Mouse (Mus musculus) MEL-GATA-1-ER (cell line): ENCODE data around the gene 6430548M08Rik.

Source experiments
- DNase-seq: peaks from one replicate; pipeline ENCODE4 v3.0.0-alpha.2; 2012; ENCODE audit warnings: low read depth; ENCODE audit errors: extremely low read depth

The 6430548M08Rik gene

GRCm38 (mm10) chr8:120181274-120181673 is 67.3 kb downstream of the 6430548M08Rik start:
- DNase-seq = no peak

GRCm38 (mm10) chr8:120181861-120182414 is 68.0 kb downstream of the 6430548M08Rik start:
- DNase-seq = no peak

DNA sequence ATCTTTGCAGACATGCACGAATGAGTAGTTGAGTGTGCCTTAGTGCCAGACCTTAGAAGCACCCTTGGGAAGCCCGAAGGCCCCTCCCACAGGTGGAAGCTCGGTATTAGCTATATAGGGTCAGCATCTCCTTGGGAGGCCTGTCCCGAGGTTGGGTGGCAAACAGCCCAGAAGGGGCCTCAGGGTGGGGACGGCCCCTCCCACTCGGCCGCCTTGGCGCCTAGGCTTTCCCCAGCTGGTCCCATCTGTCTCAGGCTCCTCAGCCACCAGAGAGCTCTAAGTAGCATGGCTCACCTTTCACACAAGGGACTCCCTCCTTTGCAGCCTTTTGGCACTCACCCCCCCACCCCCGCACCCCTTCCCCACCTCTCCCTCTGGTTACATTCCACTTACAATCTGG is 70.4 kb downstream of the 6430548M08Rik start:
- DNase-seq = no peak

DNA sequence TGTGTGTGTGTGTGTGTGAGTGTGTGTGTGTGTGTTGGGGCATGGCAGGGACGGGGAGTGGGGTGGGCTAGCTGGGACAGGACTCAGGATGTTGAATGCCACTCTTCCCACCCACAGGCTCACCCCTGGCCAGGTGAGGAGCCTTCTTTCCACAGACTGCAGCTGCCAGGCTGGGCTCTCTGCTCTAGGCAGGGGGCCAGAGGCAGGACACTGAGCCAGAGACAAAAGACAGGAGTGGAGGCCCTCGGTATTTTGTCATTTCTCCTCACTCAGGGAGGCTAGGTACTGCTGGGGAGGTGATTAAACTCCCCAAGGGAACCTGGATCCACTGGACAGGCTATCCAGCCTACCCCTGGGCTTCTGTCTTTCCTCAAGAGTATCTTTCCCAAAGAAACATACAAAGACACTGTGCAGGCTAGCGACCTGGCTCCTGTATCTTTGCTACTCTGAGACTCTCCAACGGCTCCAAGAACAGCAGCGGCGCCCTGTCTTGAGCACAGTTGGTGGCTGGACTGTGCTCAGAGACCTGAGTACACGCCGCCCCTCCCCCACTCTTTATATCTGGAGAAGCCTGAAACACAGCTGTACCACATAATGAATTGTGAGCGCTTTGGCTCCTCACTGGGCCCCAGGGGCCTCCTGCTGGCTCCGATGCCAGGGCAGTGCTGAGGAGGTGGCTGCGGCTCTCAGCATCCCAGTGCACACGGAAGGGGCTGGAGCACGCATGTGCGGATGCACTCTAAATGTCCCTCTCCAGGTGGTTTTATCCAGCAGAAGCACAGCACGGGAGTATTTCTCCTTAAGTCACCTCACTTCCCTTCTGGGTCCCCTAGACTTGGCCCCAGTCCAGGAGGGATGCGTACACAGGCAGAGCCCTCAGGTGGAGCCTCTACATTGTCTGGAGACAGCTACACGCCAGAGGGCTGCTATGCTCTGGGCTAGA is 71.2 kb downstream of the 6430548M08Rik start:
- no peak for DNase-seq

DNA sequence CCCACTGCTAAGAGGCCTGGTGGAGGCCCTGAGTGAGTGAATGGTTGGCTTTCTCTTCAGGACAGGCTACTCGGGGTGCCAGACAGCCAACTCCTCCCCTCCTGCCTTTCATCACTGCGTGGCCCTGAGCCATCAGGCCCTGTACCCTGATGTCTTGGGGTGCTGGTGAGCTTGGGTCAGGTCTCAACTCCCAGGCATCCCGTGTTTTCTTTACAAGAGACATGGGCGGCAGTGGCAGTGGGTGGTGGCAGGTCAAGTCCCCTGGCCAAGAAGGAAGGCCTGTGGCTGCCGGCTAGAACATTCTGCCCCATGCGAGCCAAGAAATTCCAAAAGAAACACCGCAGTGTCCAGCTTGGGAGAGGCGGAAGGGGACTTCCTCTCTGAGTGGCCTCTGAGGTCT is 72.5 kb downstream of the 6430548M08Rik start:
- no peak for DNase-seq

DNA sequence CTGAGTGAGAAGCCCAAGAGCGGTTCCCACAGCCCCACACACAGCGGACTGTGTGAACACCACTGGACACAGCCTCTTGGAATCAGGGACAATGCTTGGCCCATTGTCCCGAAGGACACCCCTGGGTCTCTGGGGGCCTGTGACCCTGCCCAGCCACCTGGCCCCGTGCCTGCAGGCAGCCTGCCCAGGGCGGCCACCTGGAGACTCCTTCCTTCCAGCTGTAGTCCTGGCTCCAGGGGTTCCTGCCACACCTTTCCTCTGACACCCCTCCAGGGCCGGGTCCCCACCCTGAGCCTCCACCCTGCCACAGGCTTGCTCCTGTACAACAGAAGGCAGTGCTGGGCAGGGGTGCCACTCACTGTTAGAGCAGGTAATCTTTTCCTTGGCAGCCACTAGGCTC is 74.6 kb downstream of the 6430548M08Rik start:
- no peak for DNase-seq

DNA sequence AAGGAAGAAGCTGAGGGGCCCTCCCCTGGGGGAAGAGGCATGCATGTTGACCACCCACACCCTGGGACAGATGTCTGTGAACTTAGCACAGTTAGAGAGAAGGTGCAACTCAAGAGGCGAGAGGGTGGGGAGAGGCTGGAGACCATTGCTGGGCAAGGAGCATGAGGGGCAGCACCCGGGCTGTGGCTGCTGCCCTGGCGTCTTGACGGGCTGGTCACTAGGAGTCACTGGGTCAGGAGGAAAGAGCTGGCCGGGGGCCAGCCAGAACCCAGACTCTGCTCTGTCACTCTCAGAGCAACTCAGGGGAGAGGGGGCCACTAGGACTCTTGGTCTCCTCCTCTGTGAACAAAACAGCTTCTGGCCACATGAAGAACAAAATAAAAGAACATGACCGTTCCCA is 75.5 kb downstream of the 6430548M08Rik start:
- DNase-seq = no peak

- no peak for DNase-seq
Observed at GRCm38 (mm10) chr8:120190107-120190809, 76.3 kb downstream of the 6430548M08Rik start.

GRCm38 (mm10) chr8:120190810-120191413 is 77.0 kb downstream of the 6430548M08Rik start:
- DNase-seq = no peak

DNA sequence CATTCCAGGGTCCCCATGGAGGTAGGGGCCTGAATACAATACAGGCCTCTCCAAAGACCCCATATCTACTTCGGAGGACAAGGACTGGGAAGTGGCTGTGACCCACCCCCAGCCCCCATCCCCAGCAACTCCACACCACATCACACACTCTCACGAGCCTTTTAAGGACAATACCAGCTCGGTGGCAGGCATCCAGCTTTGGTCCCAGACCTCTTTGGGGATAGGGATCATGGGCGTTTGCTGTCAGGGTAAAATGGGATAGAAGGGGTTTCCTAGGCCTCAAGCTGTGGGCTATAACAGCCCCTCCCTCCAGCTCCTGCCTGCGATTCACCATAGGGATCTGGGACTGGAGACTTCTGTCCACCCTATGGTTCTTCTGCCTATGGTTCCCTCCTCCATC is 77.7 kb downstream of the 6430548M08Rik start:
- DNase-seq = no peak

DNA sequence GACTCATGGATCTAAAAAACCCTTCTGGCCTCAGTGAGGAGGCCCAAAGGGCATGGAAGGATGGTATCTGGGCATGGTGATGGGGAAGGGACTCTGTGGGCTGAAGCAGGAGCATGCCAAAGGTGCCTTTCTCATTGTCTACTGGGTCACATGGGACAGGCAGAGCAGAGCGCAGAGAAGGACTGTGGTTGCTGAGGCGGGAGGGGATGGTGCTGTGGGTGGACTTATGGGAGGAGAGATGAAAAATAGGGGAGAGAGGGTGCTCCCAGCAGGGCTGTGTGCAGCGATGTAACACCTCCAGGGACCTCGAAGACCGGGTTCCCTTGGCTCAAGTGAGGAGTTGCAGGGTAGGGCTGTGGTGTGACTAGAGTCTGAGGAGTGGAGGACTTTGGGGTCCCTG is 78.2 kb downstream of the 6430548M08Rik start:
- no peak for DNase-seq

- DNase-seq = no peak
Observed at GRCm38 (mm10) chr8:120201351-120201750, 87.4 kb downstream of the 6430548M08Rik start.

DNA sequence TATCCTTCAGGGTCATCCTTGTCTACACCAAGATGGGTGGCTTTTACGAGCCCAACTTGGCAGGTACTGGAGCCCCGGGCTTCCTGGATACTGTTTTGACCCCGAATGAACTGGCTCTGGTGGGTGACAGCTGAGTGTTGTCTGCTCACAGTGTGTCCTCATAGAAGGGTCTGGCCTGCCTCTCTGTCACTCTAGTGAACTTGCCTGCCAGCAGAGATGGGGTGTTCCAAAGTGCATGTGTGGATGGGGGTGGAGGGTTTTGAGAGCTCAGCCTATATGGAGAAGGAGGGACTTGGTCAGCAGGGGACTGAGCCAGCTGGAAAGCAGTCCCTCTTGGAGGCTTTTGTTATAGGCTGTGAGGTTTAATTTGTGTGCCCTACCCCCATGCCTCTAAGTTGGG is 88.6 kb downstream of the 6430548M08Rik start:
- no peak for DNase-seq

- DNase-seq = no peak
Observed at GRCm38 (mm10) chr8:120204736-120205360, 90.9 kb downstream of the 6430548M08Rik start.

- no peak for DNase-seq
Observed at GRCm38 (mm10) chr8:120205916-120206315, 92.0 kb downstream of the 6430548M08Rik start.

DNA sequence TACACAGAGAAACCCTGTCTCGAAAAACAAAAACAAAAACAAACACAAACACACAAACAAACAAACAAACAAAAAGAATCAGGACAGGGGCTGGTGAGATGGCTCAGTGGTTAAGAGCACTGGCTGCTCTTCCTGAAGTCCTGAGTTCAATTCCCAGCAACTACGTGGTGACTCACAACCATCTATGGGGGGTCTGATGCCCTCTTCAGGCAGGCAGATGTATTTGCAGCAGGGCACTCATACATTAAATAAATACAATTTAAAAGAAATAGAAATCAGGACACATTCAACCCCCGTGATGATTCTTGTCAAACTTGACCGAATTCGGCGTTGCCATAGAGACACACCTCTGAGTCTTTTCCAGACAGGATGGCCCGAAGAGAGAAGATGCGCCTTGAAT is 93.4 kb downstream of the 6430548M08Rik start:
- DNase-seq = no peak

- DNase-seq = no peak
Observed at GRCm38 (mm10) chr8:120208113-120208512, 94.2 kb downstream of the 6430548M08Rik start.

DNA sequence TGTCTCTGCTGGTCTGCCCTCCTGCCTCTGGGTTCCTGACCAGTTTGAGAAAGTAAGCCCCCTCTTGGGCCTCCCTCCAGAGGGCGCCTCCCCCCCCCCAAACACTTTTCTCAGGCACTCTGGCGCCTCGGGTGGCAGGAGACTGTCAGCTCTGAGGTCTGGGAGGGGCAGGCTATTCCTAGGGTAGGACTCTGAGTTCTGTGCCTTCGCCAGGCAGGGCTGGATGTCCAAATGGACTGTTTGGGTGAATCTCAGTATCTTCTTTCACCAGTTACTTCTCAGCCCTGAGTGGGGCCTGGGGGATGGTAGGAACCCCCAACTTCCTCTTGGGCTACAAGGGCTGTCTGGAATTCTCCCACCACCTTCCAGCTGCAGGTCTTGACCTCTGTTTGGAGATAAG is 97.4 kb downstream of the 6430548M08Rik start:
- DNase-seq = no peak

DNA sequence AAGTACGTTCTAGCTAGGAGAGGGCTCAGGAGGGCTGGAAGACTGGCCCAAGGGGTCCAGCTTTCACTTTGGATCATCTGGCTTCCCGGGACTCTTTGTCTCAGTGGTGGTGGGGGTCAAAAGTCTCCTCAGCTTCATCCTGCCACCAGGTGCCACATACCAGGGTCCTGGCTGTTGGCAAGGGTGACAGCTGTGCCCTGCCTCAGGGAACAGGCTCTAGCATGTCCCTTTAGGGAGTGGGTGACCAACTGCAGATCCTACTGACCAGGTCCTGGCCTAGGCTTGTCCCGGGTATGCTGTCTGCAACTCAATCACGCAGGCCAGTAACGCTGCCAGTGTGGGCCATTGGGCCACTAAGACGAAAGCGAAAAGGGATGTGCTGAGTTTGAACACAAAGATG is 98.6 kb downstream of the 6430548M08Rik start:
- no peak for DNase-seq

DNA sequence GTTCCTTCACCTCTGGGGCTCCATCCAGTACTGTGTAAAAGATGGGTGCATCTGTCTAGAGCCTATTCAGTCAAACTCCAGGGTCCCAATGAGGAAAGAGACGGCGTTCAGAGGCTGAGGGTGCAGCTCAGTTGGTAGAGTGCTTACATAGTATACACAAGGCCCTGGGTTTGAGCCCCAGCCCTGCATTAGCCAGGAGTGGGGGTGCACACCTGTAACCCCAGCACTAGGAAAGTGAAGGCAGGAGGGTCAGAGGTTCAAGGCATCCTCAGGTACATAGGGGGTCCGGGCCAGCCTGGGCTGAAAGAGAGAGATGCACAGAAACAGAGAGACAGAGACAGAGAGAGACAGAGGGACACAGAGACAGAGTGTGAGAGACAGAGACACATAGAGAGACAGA is 99.3 kb downstream of the 6430548M08Rik start:
- no peak for DNase-seq

GRCm38 (mm10) chr8:120213939-120214338 is 100.0 kb downstream of the 6430548M08Rik start:
- DNase-seq = no peak
